18 mouse cellular contexts compared by ENCODE assay signal in genomic region chr19:56959057-56959456, GRCm38 (mm10). TPM values are rescaled to one million over a fixed set of nuclear protein-coding genes. Genes with fewer than 3 reads are reported as not detected.
A peak's percentile ranks its signal among the peaks of the same experiment; 100 is the strongest.
DNase-seq lines count a peak whose midpoint lies in the region; ATAC-seq and TF ChIP-seq lines count a peak whose summit lies in the region.
"Had no signal": no experiment of that assay in that cellular context is flagged by ENCODE, and none has a peak within 500 bp of the region (broad histone marks: within the 10 kb centered on the region; RNA-seq: fewer than 3 reads in every experiment).

No protein-coding gene starts in this region.

- no peak for TF ChIP-seq CTCF in kidney, postnatal 0 days (IDR thresholded peaks at IDR 0.05; ENCODE audit: low read depth)

- no peaks in the 10 kb centered on the region for H3K9me3 ChIP-seq in kidney, postnatal 0 days (replicated peaks; ENCODE audit: low read length)
- H3K9me3 ChIP-seq in neural tube, embryonic 15.5 days (replicated peaks): no peaks in the 10 kb centered on the region
- H3K9me3 ChIP-seq: forebrain, embryonic 10.5 days; heart, embryonic 12.5 days; hindbrain, embryonic 13.5 days; liver, embryonic 12.5 days; neural tube, embryonic 12.5 days had no signal

- ATAC-seq in kidney, postnatal 0 days (replicated peaks; ENCODE audit: low FRiP score, low read depth): no peak
- ATAC-seq in neural tube, embryonic 15.5 days (ENCODE audit: low FRiP score): no peak
- ATAC-seq: activated CD4-positive, CD25-positive, alpha-beta regulatory T cell, adult 4 months; inflammation-experienced regulatory T-cells, adult 6 months; liver, embryonic 12.5 days had no signal

- no peak overlapping the region for H3K4me2 ChIP-seq in kidney, postnatal 0 days (ENCODE audit: low read length)
- H3K4me2 ChIP-seq in neural tube, embryonic 15.5 days: no peak overlapping the region
- H3K4me2 ChIP-seq in myocyte (ENCODE audit: low read depth): peak overlapping the region; percentile 25
- H3K4me2 ChIP-seq: heart, embryonic 12.5 days; hindbrain, embryonic 13.5 days; liver, embryonic 12.5 days; neural tube, embryonic 12.5 days had no signal

- peak overlapping the region; percentile 81 for H3K27ac ChIP-seq in kidney, postnatal 0 days
- 0 out of 2 replicates have a peak overlapping the region, but pooled peaks have one; percentile 28 for H3K27ac ChIP-seq in neural tube, embryonic 15.5 days (replicated peaks)
- H3K27ac ChIP-seq: forebrain, embryonic 10.5 days; hindbrain, embryonic 13.5 days; liver, embryonic 12.5 days; neural tube, embryonic 12.5 days had no signal

- H3K4me3 ChIP-seq in kidney, postnatal 0 days (replicated peaks; ENCODE audit: low read depth, low read length): no peak overlapping the region
- H3K4me3 ChIP-seq in neural tube, embryonic 15.5 days (replicated peaks): no peak overlapping the region
- H3K4me3 ChIP-seq in myocyte: no peak overlapping the region
- H3K4me3 ChIP-seq: forebrain, embryonic 10.5 days; heart, embryonic 12.5 days; hindbrain, embryonic 13.5 days; liver, embryonic 12.5 days; neural tube, embryonic 12.5 days had no signal

- H3K79me2 ChIP-seq in myocyte (ENCODE audit: control insufficient read depth, insufficient read depth): no peaks in the 10 kb centered on the region

- H3ac ChIP-seq in myocyte (ENCODE audit: control insufficient read depth, insufficient read length): no peak overlapping the region

- no peak overlapping the region for H3K9ac ChIP-seq in kidney, postnatal 0 days (ENCODE audit: low read depth, low read length)
- no peak overlapping the region for H3K9ac ChIP-seq in neural tube, embryonic 15.5 days (replicated peaks)
- H3K9ac ChIP-seq: heart, embryonic 12.5 days; hindbrain, embryonic 13.5 days; liver, embryonic 12.5 days; neural tube, embryonic 12.5 days had no signal

- no peaks in the 10 kb centered on the region for H3K36me3 ChIP-seq in kidney, postnatal 0 days (ENCODE audit: insufficient read depth, low read length)
- H3K36me3 ChIP-seq in neural tube, embryonic 15.5 days: no peaks in the 10 kb centered on the region
- no peaks in the 10 kb centered on the region for H3K36me3 ChIP-seq in myocyte (ENCODE audit: control insufficient read depth, insufficient read depth)
- H3K36me3 ChIP-seq: forebrain, embryonic 10.5 days; heart, embryonic 12.5 days; hindbrain, embryonic 13.5 days; liver, embryonic 12.5 days; neural tube, embryonic 12.5 days had no signal

- no peak for TF ChIP-seq POLR2A in myocyte (IDR thresholded peaks at IDR 0.05; ENCODE audit: insufficient read length, low read depth)

- no peak for DNase-seq in kidney, postnatal 0 days (ENCODE audit: low spot score)
- DNase-seq in kidney, postnatal 25 days: no peak
- DNase-seq in neural tube, embryonic 10.5 days (ENCODE audit: extremely low spot score, low spot score): no peak
- DNase-seq in cerebellum, adult 9-10 months: no peak
- DNase-seq in right cerebral cortex, adult 2 months (ENCODE audit: low spot score in 2 of 2): no peak
- DNase-seq: cerebellum, adult 11-12 months; cerebellum, postnatal 36 days; right cerebral cortex, adult 18-20 months; spleen, adult 18-20 months had no signal

- peaks cover 3% of the 10 kb centered on the region for H3K4me1 ChIP-seq in kidney, postnatal 0 days (replicated peaks; ENCODE audit: insufficient read depth, low read length)
- H3K4me1 ChIP-seq in neural tube, embryonic 15.5 days: peaks cover 20% of the 10 kb centered on the region
- H3K4me1 ChIP-seq: liver, embryonic 12.5 days; neural tube, embryonic 12.5 days had no signal

- 86% methylated on average over 2 of the region's 2 CpGs for WGBS in kidney, postnatal 0 days
- 82% methylated on average over 2 of the region's 2 CpGs for WGBS in neural tube, embryonic 15.5 days

- no peaks in the 10 kb centered on the region for H3K27me3 ChIP-seq in kidney, postnatal 0 days (ENCODE audit: insufficient read depth, low read length)
- no peaks in the 10 kb centered on the region for H3K27me3 ChIP-seq in neural tube, embryonic 15.5 days (replicated peaks)
- no peaks in the 10 kb centered on the region for H3K27me3 ChIP-seq in myocyte (ENCODE audit: control insufficient read depth, insufficient read depth, insufficient read length)
- H3K27me3 ChIP-seq: heart, embryonic 12.5 days; hindbrain, embryonic 13.5 days; liver, embryonic 12.5 days; neural tube, embryonic 12.5 days had no signal

TF ChIP-seq in myocyte, 11 proteins besides CTCF, POLR2A, EP300 and RAD21:
- no peak for TF ChIP-seq POLR2AphosphoS2 (IDR thresholded peaks at IDR 0.05; ENCODE audit: insufficient read length, low read depth)

RNA-seq across cellular contexts. Expression of gene Afap1l2, which starts 49.0 kb away (rescaled TPM):
- 21.3 and 22.0 TPM in 2 replicates for polyA plus RNA-seq in kidney, postnatal 0 days (2015; fragmentation: Nextera tagmentation; extraction: Ambion mirVana)
- 12.3 and 15.9 TPM in 2 replicates for polyA plus RNA-seq in neural tube, embryonic 15.5 days (2015; fragmentation: Nextera tagmentation; extraction: Ambion mirVana)
- 15.2 TPM for polyA plus RNA-seq in myocyte (2012; fragmentation: generic; extraction: Trizol)
- polyA plus RNA-seq: activated CD4-positive, CD25-positive, alpha-beta regulatory T cell, adult 4 months; inflammation-experienced regulatory T-cells, adult 6 months had no signal
